Mouse (Mus musculus): Measurements from ENCODE around the gene Itfg1. TPM values are rescaled to one million over a fixed set of nuclear protein-coding genes. Genes with fewer than 3 reads are reported as not detected.
"Not testable (repeated sequence)": the region's sequence is repeated elsewhere in the genome, so short reads cannot be mapped to it uniquely, and the experiment has no call there.

Itfg1 gene
- polyA plus RNA-seq, 1 experiment = 72.5 TPM

GRCm38 (mm10) chr8:85845887-85846286, 5.2 kb upstream of the Itfg1 start:
- Histone ChIP-seq H3K4me3 (ENCODE audit: insufficient read depth, low read length) (no peak overlapping the region), H3K27ac (ENCODE audit: insufficient read depth, low read length) (no peak overlapping the region), H3K4me1 (ENCODE audit: control insufficient read depth, insufficient read depth, low read length) (peaks cover 1% of the 10 kb centered on the region; the same call in 1 of the 2 replicates)
- TF ChIP-seq CTCF (IDR thresholded peaks at IDR 0.05; ENCODE audit: extremely low read depth, insufficient read depth, low read length) = no peak
- TF ChIP-seq POLR2A (IDR thresholded peaks at IDR 0.05; ENCODE audit: extremely low read depth, insufficient read depth, low read length) = no peak

GRCm38 (mm10) chr8:85841489-85841795, 721 bp upstream of the Itfg1 start:
- Histone ChIP-seq H3K4me3 (ENCODE audit: insufficient read depth, low read length) (peak overlapping the region; percentile 72), H3K27ac (ENCODE audit: insufficient read depth, low read length) (0 out of 2 replicates have a peak overlapping the region, but pooled peaks have one; percentile 98), H3K4me1 (ENCODE audit: control insufficient read depth, insufficient read depth, low read length) (peaks cover 4% of the 10 kb centered on the region; the same call in 1 of the 2 replicates)
- no peak for TF ChIP-seq POLR2A (IDR thresholded peaks at IDR 0.05; ENCODE audit: extremely low read depth, insufficient read depth, low read length)
- no peak for TF ChIP-seq CTCF (IDR thresholded peaks at IDR 0.05; ENCODE audit: extremely low read depth, insufficient read depth, low read length)

GRCm38 (mm10) chr8:85839916-85840656, 635 bp downstream of the Itfg1 start:
- Histone ChIP-seq H3K4me3 (ENCODE audit: insufficient read depth, low read length) (peak overlapping the region; percentile 72), H3K4me1 (ENCODE audit: control insufficient read depth, insufficient read depth, low read length) (peaks cover 4% of the 10 kb centered on the region; the same call in 1 of the 2 replicates), H3K27ac (ENCODE audit: insufficient read depth, low read length) (peak overlapping the region; percentile 98)
- TF ChIP-seq POLR2A (IDR thresholded peaks at IDR 0.05; ENCODE audit: extremely low read depth, insufficient read depth, low read length) = no peak
- TF ChIP-seq CTCF (IDR thresholded peaks at IDR 0.05; ENCODE audit: extremely low read depth, insufficient read depth, low read length) = no peak

GRCm38 (mm10) chr8:85813621-85814020, 27.1 kb downstream of the Itfg1 start:
- H3K27ac ChIP-seq (ENCODE audit: insufficient read depth, low read length) = no peak overlapping the region
- TF ChIP-seq POLR2A (IDR thresholded peaks at IDR 0.05; ENCODE audit: extremely low read depth, insufficient read depth, low read length) (no peak), CTCF (IDR thresholded peaks at IDR 0.05; ENCODE audit: extremely low read depth, insufficient read depth, low read length) (no peak)
- H3K4me3 ChIP-seq (ENCODE audit: insufficient read depth, low read length) = no peak overlapping the region
- H3K4me1 ChIP-seq (ENCODE audit: control insufficient read depth, insufficient read depth, low read length) = no peaks in the 10 kb centered on the region

- no peak for TF ChIP-seq POLR2A (IDR thresholded peaks at IDR 0.05; ENCODE audit: extremely low read depth, insufficient read depth, low read length)
- TF ChIP-seq CTCF (IDR thresholded peaks at IDR 0.05; ENCODE audit: extremely low read depth, insufficient read depth, low read length) = no peak
- Histone ChIP-seq H3K27ac (ENCODE audit: insufficient read depth, low read length) (no peak overlapping the region), H3K4me1 (ENCODE audit: control insufficient read depth, insufficient read depth, low read length) (no peaks in the 10 kb centered on the region), H3K4me3 (ENCODE audit: insufficient read depth, low read length) (no peak overlapping the region)
These were observed 39.3 kb downstream of the Itfg1 start for GRCm38 (mm10) chr8:85801408-85801807.

GRCm38 (mm10) chr8:85800164-85800563, 40.6 kb downstream of the Itfg1 start:
- Histone ChIP-seq H3K27ac (ENCODE audit: insufficient read depth, low read length) (no peak overlapping the region), H3K4me1 (ENCODE audit: control insufficient read depth, insufficient read depth, low read length) (no peaks in the 10 kb centered on the region), H3K4me3 (ENCODE audit: insufficient read depth, low read length) (no peak overlapping the region)
- TF ChIP-seq POLR2A (IDR thresholded peaks at IDR 0.05; ENCODE audit: extremely low read depth, insufficient read depth, low read length) = no peak
- no peak for TF ChIP-seq CTCF (IDR thresholded peaks at IDR 0.05; ENCODE audit: extremely low read depth, insufficient read depth, low read length)

GRCm38 (mm10) chr8:85796392-85796791, 44.3 kb downstream of the Itfg1 start:
- not testable (repeated sequence) for H3K27ac ChIP-seq (ENCODE audit: insufficient read depth, low read length); H3K4me1 ChIP-seq (ENCODE audit: control insufficient read depth, insufficient read depth, low read length); H3K4me3 ChIP-seq (ENCODE audit: insufficient read depth, low read length)

GRCm38 (mm10) chr8:85788341-85788740, 52.4 kb downstream of the Itfg1 start:
- no peak overlapping the region for H3K4me3 ChIP-seq (ENCODE audit: insufficient read depth, low read length)
- H3K4me1 ChIP-seq (ENCODE audit: control insufficient read depth, insufficient read depth, low read length) = no peaks in the 10 kb centered on the region; the same call in 1 of the 2 replicates
- TF ChIP-seq CTCF (IDR thresholded peaks at IDR 0.05; ENCODE audit: extremely low read depth, insufficient read depth, low read length) = no peak
- no peak for TF ChIP-seq POLR2A (IDR thresholded peaks at IDR 0.05; ENCODE audit: extremely low read depth, insufficient read depth, low read length)
- no peak overlapping the region for H3K27ac ChIP-seq (ENCODE audit: insufficient read depth, low read length)

GRCm38 (mm10) chr8:85787909-85788308, 52.8 kb downstream of the Itfg1 start:
- Histone ChIP-seq H3K4me1 (ENCODE audit: control insufficient read depth, insufficient read depth, low read length) (no peaks in the 10 kb centered on the region; the same call in 1 of the 2 replicates), H3K27ac (ENCODE audit: insufficient read depth, low read length) (no peak overlapping the region), H3K4me3 (ENCODE audit: insufficient read depth, low read length) (no peak overlapping the region)
- TF ChIP-seq POLR2A (IDR thresholded peaks at IDR 0.05; ENCODE audit: extremely low read depth, insufficient read depth, low read length) (no peak), CTCF (IDR thresholded peaks at IDR 0.05; ENCODE audit: extremely low read depth, insufficient read depth, low read length) (no peak)

- Histone ChIP-seq H3K4me3 (ENCODE audit: insufficient read depth, low read length) (no peak overlapping the region), H3K27ac (ENCODE audit: insufficient read depth, low read length) (no peak overlapping the region)
- TF ChIP-seq CTCF (IDR thresholded peaks at IDR 0.05; ENCODE audit: extremely low read depth, insufficient read depth, low read length) (no peak), POLR2A (IDR thresholded peaks at IDR 0.05; ENCODE audit: extremely low read depth, insufficient read depth, low read length) (no peak)
These were observed 55.2 kb downstream of the Itfg1 start for GRCm38 (mm10) chr8:85785506-85785905.

More at GRCm38 (mm10) chr8:85785506-85785905, 55.2 kb downstream of the Itfg1 start:
- no peaks in the 10 kb centered on the region; the same call in 1 of the 2 replicates for H3K4me1 ChIP-seq (ENCODE audit: control insufficient read depth, insufficient read depth, low read length)

Measured in cortical plate, adult 2 months (tissue).